Mouse (Mus musculus): ENCODE results near the gene Ggt6. TPM values are rescaled to one million over a fixed set of nuclear protein-coding genes. Genes with fewer than 3 reads are reported as not detected.

The Ggt6 gene
- total RNA-seq, 2 experiments from 2014 or later = not detected

GRCm38 (mm10) chr11:72473540-72473939 lies 38.2 kb downstream of the Ggt6 start:
- DNase-seq (ENCODE audit: low spot score in 2 of 2) = no peak

GRCm38 (mm10) chr11:72474926-72475325 lies 39.6 kb downstream of the Ggt6 start:
- DNase-seq (ENCODE audit: low spot score in 2 of 2) = no peak

GRCm38 (mm10) chr11:72475408-72475807 lies 40.1 kb downstream of the Ggt6 start:
- DNase-seq (ENCODE audit: low spot score in 2 of 2) = no peak

- DNase-seq (ENCODE audit: low spot score in 2 of 2) = no peak
Measured at GRCm38 (mm10) chr11:72476074-72476625, 40.8 kb downstream of the Ggt6 start.

DNA sequence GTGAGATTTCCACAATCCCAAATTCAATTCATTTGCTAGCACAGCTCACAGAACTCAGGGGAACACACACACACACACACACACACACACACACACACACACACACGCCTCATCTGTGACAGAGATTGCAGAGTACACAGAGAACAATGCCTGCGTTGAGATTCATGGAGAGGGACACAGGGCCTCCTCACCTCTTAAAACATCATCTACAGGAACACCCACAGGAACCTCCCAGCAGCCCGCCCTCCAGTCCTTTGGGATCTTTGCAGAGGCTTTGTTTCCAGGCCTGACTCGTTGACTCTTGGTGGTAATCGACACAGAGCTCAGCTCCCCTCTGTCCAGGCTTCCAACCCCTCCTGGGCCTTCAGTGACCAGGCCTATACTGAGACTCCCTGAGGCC lies 41.9 kb downstream of the Ggt6 start:
- DNase-seq (ENCODE audit: low spot score in 2 of 2) = no peak

DNA sequence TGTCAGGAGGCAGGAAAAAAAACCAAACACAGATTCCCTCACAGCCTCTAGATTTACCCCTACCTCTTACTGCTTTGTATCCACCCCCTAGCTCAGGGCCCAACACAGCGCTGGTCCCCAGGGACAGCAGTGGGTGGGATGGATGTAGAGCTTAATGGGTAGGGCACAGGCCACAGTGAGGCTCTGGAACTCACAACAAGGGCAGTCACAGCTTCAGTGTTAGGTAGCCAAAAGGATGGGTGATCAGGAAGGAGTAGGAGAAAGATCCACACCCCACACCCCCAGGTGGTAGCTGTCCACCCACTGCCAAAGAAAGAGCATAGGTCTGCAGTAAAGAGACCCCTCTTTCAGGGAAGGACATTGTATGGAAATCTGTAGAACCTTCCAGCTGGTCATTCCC lies 42.3 kb downstream of the Ggt6 start:
- no peak for DNase-seq (ENCODE audit: low spot score in 2 of 2)

DNA sequence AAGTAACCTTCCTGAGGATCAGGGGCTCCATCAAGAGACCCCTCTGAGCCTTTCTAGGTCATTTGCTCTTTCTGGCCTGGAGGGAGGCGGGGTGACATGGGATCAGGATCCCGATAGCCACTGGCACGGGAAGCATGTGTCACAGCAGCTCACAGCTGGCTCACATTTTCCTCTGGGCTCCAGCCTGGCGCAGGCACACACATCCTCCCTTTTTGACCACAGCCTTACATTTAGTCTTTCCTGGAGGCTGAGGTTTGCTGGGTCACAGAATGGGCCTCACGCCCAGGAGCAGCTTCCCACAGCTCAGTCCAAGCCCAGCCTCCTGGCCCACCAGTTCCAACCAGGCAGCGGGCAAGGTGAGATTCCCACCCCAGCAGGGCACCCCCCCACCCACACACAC lies 42.9 kb downstream of the Ggt6 start:
- no peak for DNase-seq (ENCODE audit: low spot score in 2 of 2)

DNA sequence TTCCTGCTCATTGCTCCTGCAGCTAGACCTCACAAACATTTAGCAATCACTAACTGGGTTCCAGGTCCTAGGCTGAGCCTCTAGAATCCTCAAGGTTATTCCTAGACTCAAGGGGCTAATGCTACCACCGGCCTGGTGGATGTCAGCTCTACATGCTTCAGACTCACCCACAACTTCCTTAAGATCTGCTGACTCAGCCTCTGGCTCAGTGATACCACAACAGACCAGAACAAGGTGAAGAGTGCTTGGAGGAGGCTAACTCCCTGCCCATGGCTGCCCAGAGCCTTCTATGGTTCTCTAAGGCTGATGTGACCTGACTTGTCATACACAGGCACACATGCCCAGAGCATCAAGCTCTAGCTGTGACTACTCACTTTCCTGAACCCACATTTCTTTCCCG lies 44.2 kb downstream of the Ggt6 start:
- DNase-seq (ENCODE audit: low spot score in 2 of 2) = no peak

- no peak for DNase-seq (ENCODE audit: low spot score in 2 of 2)
Measured at GRCm38 (mm10) chr11:72481313-72481712, 46.0 kb downstream of the Ggt6 start.

GRCm38 (mm10) chr11:72481952-72482351 lies 46.6 kb downstream of the Ggt6 start:
- no peak for DNase-seq (ENCODE audit: low spot score in 2 of 2)

GRCm38 (mm10) chr11:72484549-72484948 lies 49.2 kb downstream of the Ggt6 start:
- DNase-seq (ENCODE audit: low spot score in 2 of 2) = no peak

- DNase-seq (ENCODE audit: low spot score in 2 of 2) = peak in 1 of 2 experiments; percentile 72
Measured at GRCm38 (mm10) chr11:72485157-72485556, 49.8 kb downstream of the Ggt6 start.

- DNase-seq (ENCODE audit: low spot score in 2 of 2) = no peak
Measured at GRCm38 (mm10) chr11:72485960-72486359, 50.6 kb downstream of the Ggt6 start.

DNA sequence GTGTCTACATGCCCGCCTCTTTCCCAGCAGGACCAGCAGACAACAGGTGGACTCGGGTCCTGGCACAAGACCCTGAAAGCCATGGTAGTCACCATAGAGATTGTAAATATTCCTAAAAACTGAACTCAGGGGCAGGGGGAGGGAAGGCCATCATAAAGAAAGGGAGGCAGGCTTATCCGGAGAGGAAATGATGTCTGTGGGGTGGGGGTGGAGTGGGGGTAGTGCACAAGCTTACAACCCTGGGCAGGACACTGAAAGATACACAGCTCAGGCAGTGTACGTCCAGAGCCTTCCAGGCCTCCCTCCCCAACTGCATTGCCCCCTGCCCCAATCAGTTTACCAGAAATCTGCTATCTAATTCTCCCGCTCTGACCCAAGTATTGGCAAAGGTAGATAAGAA lies 51.8 kb downstream of the Ggt6 start:
- no peak for DNase-seq (ENCODE audit: low spot score in 2 of 2)

DNA sequence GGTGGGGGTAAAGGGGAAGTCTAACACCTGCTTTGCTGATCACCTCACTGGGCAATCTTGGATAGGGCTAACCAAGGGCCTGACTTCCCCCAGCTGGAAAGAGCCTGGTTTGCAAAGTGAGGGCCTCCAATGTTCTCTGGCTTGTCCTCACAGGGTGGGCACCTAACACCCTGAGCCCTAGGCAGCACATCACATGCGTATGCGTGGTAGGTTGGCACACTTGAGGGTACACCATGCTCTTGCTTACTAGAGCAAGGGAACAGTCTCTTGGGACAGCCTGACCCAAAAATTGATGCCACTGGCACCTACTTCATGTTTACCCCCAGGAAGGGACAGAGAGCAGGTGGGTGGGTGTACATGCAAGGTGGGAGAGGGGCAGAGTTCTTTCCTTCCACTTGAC lies 52.4 kb downstream of the Ggt6 start:
- DNase-seq (ENCODE audit: low spot score in 2 of 2) = no peak

Small RNA genes within 50 kb of the gene (microRNA-seq; reads per million reads assigned to microRNA genes)
- gene Mir6338 = 0 reads per million in 2 experiments

Other genes with a start within 250 kb of the Ggt6 start
- gene Gm43951, start 228.7 kb upstream of the Ggt6 start, total RNA-seq (2021) = 10 to 100 TPM; 10.9 to 11.3 TPM
- gene 4933427D14Rik, start 228.1 kb upstream of the Ggt6 start, total RNA-seq (2021) = 10 to 100 TPM; 22.9 to 23.3 TPM
- 10 to 100 TPM; 38.1 to 44.3 TPM for gene Txndc17, start 228.0 kb upstream of the Ggt6 start, total RNA-seq (2021)
- gene Med31, start 219.9 kb upstream of the Ggt6 start, total RNA-seq (2021) = 10 to 100 TPM; 14.7 to 14.8 TPM
- 10 to 100 TPM; 12.4 to 13.4 TPM for gene Slc13a5, start 168.3 kb upstream of the Ggt6 start, total RNA-seq (2021)
- gene Xaf1, start 133.9 kb upstream of the Ggt6 start, total RNA-seq (2021) = 1 to 10 TPM; 2.4 to 2.9 TPM
- not detected for gene Fbxo39, start 121.1 kb upstream of the Ggt6 start, total RNA-seq (2021)
- gene Tekt1, start 73.1 kb upstream of the Ggt6 start, total RNA-seq (2021) = 1 to 10 TPM; 2.6 to 5.0 TPM
- 1 to 10 TPM; 3.0 to 4.4 TPM for gene Smtnl2, start 23.8 kb upstream of the Ggt6 start, total RNA-seq (2021)
- gene Mybbp1a, start 5.8 kb downstream of the Ggt6 start, total RNA-seq (2021) = 10 to 100 TPM; 50.3 to 53.1 TPM
- 10 to 100 TPM; 85.1 to 85.6 TPM for gene Spns2, start 54.4 kb downstream of the Ggt6 start, total RNA-seq (2021)
- under 1 TPM; 0.23 to 0.38 TPM for gene Spns3, start 115.0 kb downstream of the Ggt6 start, total RNA-seq (2021)
- gene Ube2g1, start 171.8 kb downstream of the Ggt6 start, total RNA-seq (2021) = 10 to 100 TPM; 49.8 to 50.8 TPM

Data from layer of hippocampus, postnatal 14 days (tissue).